Mouse (Mus musculus) G1E (cell line): ENCODE data around the gene Apc2. TPM values are rescaled to one million over a fixed set of nuclear protein-coding genes. Genes with fewer than 3 reads are reported as not detected.

Experiments used
- ATAC-seq: 2 replicates; pipeline ENCODE4 v1.8.0; 2016; ENCODE audit warnings: mild to moderate bottlenecking; ENCODE audit not compliant: insufficient number of reproducible peaks, poor library complexity, low FRiP score, severe bottlenecking; ENCODE audit errors: extremely low read depth
- DNase-seq: peaks from one replicate; pipeline ENCODE4 v3.0.0; 2012; ENCODE audit warnings: low spot score
- H3K27me3 ChIP-seq: 2 replicates; pipeline ENCODE4 v1.6.1; 2012; ENCODE audit warnings: mild to moderate bottlenecking, low read length, inconsistent platforms; ENCODE audit not compliant: insufficient read depth
- H3K36me3 ChIP-seq: replicated peaks from 2 replicates; pipeline ENCODE3; 2012; ENCODE audit warnings: mild to moderate bottlenecking, inconsistent platforms
- H3K4me1 ChIP-seq: 2 replicates; pipeline ENCODE4 v1.6.1; 2012; ENCODE audit warnings: low read depth, low read length, inconsistent platforms, mixed read lengths; ENCODE audit not compliant: insufficient read depth
- H3K4me3 ChIP-seq: 2 replicates; pipeline ENCODE4 v1.5.1; 2012; ENCODE audit warnings: low read depth, mild to moderate bottlenecking, inconsistent platforms, low read length, moderate library complexity, mixed read lengths
- H3K9me3 ChIP-seq: replicated peaks from 2 replicates; pipeline ENCODE4 v1.6.1; 2012; ENCODE audit warnings: inconsistent platforms
- CTCF ChIP-seq: IDR thresholded peaks from 2 replicates; pipeline ENCODE4 v1.5.1; 2012; ENCODE audit warnings: low read depth, low read length, inconsistent platforms, mixed read lengths
- GATA1 ChIP-seq: IDR thresholded peaks from 2 replicates; pipeline ENCODE4 v1.6.1; 2012; ENCODE audit warnings: borderline replicate concordance, low read length, inconsistent platforms, mixed read lengths
- GATA2 ChIP-seq: IDR thresholded peaks from 2 replicates; pipeline ENCODE4 v1.6.1; 2012; ENCODE audit warnings: low read depth, low read length, inconsistent platforms, borderline replicate concordance
- POLR2AphosphoS5 ChIP-seq: IDR thresholded peaks from 2 replicates; pipeline ENCODE4 v1.6.1; 2012; ENCODE audit warnings: low read depth, low read length, inconsistent platforms; ENCODE audit not compliant: insufficient replicate concordance
- TAL1 ChIP-seq: conservative IDR thresholded peaks from 2 replicates; pipeline ENCODE4 v1.6.1; 2012; ENCODE audit warnings: low read depth, low read length, inconsistent platforms, mixed read lengths
- polyA plus RNA-seq: library from polyadenylated mRNA; stranded (reverse); fragments of >175 nt; gene quantifications from 2 replicates; pipeline ENCODE4 v1.2.3, GENCODE M21; 2012
- total RNA-seq, 2 experiments: library from RNA; stranded (forward) in 1 of 2; stranded (reverse) in 1 of 2; fragments of 200-1000 nt in 1 of 2; fragments of >200 nt in 1 of 2; fragmentation: Nextera tagmentation in 1 of 2; gene quantifications; 2 replicates each; pipeline ENCODE4 v1.2.3; 2014 to 2017

The Apc2 gene
- total and polyA plus RNA-seq, 3 experiments: 0.02 to 0.23 (median 0.11) TPM

- Histone ChIP-seq H3K4me1 (peaks cover 72% of the 10 kb centered on the region), H3K4me3 (no peak overlapping the region), H3K9me3 (peaks cover 3% of the 10 kb centered on the region), H3K27me3 (no peaks in the 10 kb centered on the region), H3K36me3 (peaks cover 61% of the 10 kb centered on the region)
- DNase-seq (no peak), ATAC-seq (no peak)
- TF ChIP-seq GATA1 (no peak), TAL1 (no peak), GATA2 (no peak), CTCF (no peak), POLR2AphosphoS5 (no peak)
Observed at GRCm38 (mm10) chr10:80336263-80336662, 40.5 kb downstream of the Apc2 start.

DNA sequence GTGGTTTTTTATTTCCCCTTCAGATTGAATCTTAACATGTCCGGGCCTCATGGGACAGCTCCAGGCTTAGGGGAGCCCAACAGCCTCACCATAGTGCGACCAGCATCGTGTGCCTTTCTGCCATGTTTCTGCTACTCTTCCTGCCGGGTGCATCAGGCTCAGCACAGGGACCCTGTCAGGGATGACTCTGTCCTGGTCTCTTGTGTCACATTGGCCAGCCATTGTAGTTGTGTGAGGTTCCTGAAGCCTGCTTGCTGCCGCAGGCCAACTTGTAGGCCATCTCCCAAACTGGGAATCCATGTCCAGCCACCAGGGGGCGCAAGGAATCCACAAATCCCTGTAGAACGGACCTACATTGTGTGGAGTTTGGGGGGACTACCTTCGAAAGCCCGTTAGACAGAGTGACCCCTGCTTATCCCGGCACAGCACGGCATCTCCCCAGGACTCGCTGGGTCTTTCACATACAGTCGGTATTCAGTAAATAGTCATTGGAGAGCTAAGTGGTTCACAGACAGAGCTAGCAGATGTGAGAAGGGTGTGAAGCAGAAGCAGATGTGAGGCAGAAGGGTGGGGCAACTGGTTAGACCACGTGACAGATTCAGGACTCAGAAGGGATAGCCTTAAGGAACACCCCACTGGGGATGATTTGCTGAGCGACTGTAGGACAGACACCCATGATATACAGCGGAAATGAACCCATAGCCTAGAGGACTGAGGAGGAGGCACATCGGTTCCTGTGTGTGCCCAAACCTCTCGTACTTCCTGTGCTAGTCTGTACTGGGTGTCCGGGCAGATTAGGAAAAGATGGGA, 44.4 kb downstream of the Apc2 start:
- ATAC-seq: peak; percentile 16; the same call in 1 of the 2 replicates
- TF ChIP-seq CTCF: peak; percentile 86
- no peak for TF ChIP-seq POLR2AphosphoS5
- H3K27me3 ChIP-seq: peaks cover 3% of the 10 kb centered on the region; the same call in 1 of the 2 replicates
- peak; percentile 59 for DNase-seq
- H3K4me3 ChIP-seq: peak overlapping the region; percentile 35; the same call in 1 of the 2 replicates
- H3K9me3 ChIP-seq: peaks cover 16% of the 10 kb centered on the region
- peaks cover 75% of the 10 kb centered on the region for H3K4me1 ChIP-seq
- peaks cover 50% of the 10 kb centered on the region for H3K36me3 ChIP-seq

- Histone ChIP-seq H3K9me3 (peaks cover 16% of the 10 kb centered on the region), H3K4me1 (peaks cover 82% of the 10 kb centered on the region), H3K27me3 (peaks cover 3% of the 10 kb centered on the region; the same call in 1 of the 2 replicates), H3K36me3 (peaks cover 46% of the 10 kb centered on the region), H3K4me3 (peak overlapping the region; percentile 69; the same call in 1 of the 2 replicates)
- TF ChIP-seq TAL1 (no peak), POLR2AphosphoS5 (no peak), GATA1 (no peak), CTCF (no peak), GATA2 (no peak)
- DNase-seq (no peak), ATAC-seq (no peak)
Observed at GRCm38 (mm10) chr10:80341026-80341425, 45.2 kb downstream of the Apc2 start.

GRCm38 (mm10) chr10:80341491-80342304, 45.9 kb downstream of the Apc2 start:
- no peak for TF ChIP-seq GATA1
- no peak for TF ChIP-seq TAL1
- TF ChIP-seq CTCF: no peak
- TF ChIP-seq GATA2: no peak
- peaks cover 39% of the 10 kb centered on the region for H3K36me3 ChIP-seq
- peaks cover 3% of the 10 kb centered on the region; the same call in 1 of the 2 replicates for H3K27me3 ChIP-seq
- H3K4me3 ChIP-seq: peak overlapping the region; percentile 69; the same call in 1 of the 2 replicates
- no peak for DNase-seq
- peaks cover 77% of the 10 kb centered on the region for H3K4me1 ChIP-seq
- no peak for ATAC-seq
- H3K9me3 ChIP-seq: peaks cover 16% of the 10 kb centered on the region

DNA sequence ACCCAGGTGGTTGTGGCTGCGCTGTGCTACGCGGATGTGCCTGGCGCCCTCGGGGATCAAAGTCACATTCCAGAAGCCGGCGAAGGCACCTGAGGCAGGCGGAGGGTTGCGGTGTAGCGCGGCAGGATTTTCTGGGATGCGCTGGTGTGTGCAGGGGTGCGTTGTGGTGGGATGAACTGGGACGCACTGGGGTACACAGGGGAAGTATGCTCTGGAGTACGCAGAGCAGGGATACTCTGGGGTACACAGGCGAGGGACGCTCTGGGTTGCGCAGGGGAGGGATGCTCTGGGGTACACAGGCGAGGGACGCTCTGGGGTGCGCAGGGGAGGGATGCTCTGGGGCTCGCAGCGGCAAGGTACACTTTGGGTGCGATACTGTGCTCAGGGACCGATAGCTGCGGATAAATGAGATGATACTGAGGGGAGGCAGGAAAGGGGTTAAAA, 46.5 kb downstream of the Apc2 start:
- H3K36me3 ChIP-seq: peaks cover 33% of the 10 kb centered on the region
- TF ChIP-seq POLR2AphosphoS5: no peak
- TF ChIP-seq CTCF: no peak
- no peak for TF ChIP-seq GATA1
- TF ChIP-seq TAL1: no peak
- TF ChIP-seq GATA2: no peak
- ATAC-seq: no peak
- DNase-seq: no peak
- peaks cover 3% of the 10 kb centered on the region; the same call in 1 of the 2 replicates for H3K27me3 ChIP-seq
- peaks cover 79% of the 10 kb centered on the region for H3K4me1 ChIP-seq
- H3K9me3 ChIP-seq: peaks cover 16% of the 10 kb centered on the region
- H3K4me3 ChIP-seq: peak overlapping the region; percentile 69

- peak overlapping the region; percentile 73 for H3K4me3 ChIP-seq
- ATAC-seq (peak; percentile 63), DNase-seq (peak; percentile 79)
- TF ChIP-seq GATA1 (no peak), POLR2AphosphoS5 (no peak), TAL1 (no peak), CTCF (no peak), GATA2 (no peak)
- peaks cover 16% of the 10 kb centered on the region for H3K9me3 ChIP-seq
- peaks cover 84% of the 10 kb centered on the region for H3K4me1 ChIP-seq
- peaks cover 3% of the 10 kb centered on the region; the same call in 1 of the 2 replicates for H3K27me3 ChIP-seq
- H3K36me3 ChIP-seq: peaks cover 32% of the 10 kb centered on the region
Observed at GRCm38 (mm10) chr10:80342749-80343424, 47.1 kb downstream of the Apc2 start.
